Mouse (Mus musculus) kidney, adult 9 months (tissue): ENCODE data around the gene Nid2.

Experiments used
- DNase-seq: peaks from one replicate; pipeline ENCODE4 v3.0.0; 2022

Gene Nid2

DNA sequence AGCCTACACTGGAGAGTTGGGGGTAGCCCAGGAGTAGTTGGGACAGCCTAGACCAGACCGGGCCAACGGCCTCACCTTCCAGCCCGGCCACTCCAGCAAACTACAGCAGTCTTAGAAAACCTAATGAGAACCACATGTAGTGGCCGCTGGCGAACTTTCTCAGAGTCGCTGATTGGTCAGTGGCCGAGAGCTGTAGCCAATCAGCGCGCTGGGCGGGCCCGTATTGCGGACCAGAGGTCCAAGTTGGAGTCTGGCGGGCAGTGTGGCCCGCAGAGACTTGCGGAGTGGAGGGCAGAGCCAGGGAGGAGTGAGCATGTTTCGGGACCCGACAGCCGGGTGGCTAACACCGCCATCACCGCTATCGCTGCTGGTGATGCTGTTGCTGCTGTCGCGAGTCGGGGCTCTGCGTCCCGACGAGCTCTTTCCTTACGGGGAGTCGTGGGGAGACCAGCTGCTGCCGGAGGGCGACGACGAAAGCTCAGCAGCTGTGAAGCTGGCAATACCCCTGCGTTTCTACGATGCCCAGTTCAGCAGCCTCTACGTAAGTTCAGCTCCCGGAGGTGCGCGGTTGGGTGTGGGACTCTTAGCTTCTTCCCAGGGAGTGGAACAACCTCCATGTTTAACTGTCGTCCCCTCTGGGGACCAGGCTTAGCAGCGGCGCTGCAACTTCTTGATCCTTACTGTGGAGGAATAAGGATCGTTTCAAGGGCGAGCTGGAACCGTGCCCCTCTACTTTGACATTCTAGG lies at the start of gene Nid2:
Nid2 (plus strand) TSS at position 241 of the 747 bp plus-strand sequence.
- peak; percentile 91 for DNase-seq

DNA sequence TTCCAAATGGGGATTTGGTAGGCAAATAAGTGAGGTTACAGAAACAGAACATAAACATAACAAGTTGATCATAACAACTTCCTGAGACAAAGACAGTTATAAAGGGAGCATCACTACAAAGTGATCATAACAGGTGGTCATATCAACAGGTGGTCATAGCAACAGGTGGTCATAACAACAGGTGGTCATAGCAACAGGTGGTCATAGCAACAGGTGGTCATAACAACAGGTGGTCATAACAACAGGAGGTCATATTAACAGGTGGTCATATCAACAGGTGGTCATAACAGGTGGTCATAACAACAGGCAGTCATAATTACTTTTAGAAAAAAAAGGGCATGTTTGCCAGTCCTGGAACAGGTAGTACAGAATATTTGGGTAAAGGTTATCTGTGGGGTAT lies 49.5 kb upstream of the Nid2 start:
- DNase-seq = no peak

DNA sequence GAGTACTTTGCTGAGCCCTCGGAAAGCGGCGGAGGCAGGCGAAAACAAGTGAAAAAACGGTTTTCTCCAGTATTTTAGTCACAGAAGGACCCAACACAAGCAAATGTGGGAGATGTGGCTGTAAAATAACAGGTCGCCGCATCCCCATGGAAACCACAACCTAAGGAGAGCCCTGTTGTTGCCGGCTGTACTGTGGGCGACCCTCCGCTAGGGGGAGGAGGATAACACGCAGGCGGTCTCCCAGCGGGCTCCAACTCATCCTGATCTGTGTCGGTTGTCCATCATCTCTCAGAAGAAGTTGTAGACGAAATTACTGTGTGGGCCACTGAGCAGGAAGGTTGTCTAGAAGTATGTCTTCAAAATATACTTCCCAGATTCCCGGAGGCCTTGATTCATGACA lies 45.4 kb upstream of the Nid2 start:
- DNase-seq = peak; percentile 73

DNA sequence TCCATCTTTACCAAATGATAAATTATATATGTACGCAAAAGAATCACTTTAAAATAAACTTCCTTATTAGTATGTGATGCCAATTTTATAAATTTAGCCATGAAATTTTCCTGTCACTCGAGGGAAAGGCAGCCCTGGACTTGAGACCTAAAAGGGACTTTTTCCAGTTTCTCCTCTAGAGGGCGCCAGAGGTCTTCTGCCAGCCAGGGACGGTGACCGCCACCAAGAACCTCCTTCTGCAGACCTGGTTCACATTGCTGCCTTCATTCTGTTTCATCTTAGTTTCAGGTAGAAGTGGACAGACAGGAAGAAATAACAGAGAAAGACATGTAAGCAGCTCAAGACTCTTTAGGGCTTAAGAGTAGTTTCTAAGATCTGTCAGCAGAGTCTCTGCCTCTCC lies 44.6 kb upstream of the Nid2 start:
- DNase-seq = peak; percentile 79

DNA sequence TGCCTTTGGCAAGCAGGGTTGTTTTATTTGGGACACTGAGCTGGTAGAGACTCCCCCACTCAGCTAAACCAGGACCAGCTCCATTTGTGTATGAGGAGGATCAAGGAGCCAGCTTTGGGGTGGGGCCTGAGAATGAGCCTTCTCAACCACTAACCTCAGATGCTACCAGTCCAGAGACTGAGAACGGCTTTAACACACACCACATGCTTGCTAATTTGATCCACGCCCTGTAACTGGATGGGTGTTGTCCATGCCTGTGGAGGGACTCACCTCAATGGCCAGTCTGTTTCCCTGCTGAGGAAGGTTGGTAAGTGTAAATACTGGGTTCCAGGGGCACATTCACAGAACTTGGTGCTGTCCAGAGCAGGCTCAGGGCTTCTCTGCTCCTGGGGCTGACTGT lies 44.1 kb upstream of the Nid2 start:
- no peak for DNase-seq

DNA sequence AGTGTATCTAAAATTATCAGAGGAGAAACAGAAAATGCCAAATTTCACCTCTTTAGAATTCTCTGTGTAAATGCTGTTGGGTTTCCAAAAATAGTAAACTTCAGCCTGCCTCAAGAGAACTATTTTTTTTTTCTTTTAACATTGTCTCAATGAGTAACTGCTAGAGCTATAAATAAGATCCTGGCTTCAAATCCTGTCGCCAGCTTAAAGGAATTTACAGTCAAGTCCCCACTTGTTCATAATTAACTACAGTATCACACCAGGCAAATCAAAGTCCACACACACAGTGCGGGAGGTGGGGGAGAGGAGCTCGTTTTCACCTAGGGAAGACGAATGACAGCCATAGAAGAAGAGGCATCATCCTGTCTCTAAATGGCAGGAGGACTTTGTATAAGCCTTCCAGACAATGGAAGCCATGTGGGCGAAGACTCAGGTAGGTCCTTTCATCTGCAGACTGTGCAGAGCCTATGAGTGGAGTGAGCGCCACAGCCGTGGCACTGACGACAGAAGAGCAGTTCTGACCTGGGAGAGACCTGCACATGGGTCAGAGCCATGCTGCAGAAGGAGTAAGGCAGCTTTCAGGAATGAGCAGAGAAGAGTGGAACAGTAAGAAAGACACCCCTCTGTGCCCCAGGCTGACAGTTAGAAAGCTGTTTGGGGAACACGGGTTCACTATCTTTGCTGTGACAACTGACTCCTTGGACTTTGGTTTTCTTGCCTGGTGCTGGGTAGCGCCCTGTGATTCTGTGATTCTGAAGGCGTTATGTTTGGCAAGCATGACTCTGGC lies 43.2 kb upstream of the Nid2 start:
- DNase-seq = peak; percentile 70

DNA sequence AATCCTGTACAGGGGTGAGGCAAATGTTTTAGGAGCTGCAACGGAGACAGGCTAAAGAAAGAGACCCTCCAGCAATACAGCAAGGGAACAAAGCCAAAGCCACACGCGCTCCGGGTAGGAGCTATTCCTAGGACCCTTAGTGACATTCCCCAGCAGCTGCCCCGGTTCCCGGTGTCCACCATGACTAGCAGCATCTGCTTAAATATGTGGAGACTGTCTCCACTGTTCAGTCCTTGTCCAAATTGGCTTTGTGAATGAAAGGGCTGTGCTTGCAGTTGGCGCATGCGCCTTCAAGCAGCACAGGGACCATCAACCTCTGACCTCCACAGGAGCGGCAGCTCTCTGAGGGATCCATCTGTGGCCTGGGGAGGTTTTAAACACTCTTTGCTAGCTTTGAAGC lies 41.9 kb upstream of the Nid2 start:
- no peak for DNase-seq

DNA sequence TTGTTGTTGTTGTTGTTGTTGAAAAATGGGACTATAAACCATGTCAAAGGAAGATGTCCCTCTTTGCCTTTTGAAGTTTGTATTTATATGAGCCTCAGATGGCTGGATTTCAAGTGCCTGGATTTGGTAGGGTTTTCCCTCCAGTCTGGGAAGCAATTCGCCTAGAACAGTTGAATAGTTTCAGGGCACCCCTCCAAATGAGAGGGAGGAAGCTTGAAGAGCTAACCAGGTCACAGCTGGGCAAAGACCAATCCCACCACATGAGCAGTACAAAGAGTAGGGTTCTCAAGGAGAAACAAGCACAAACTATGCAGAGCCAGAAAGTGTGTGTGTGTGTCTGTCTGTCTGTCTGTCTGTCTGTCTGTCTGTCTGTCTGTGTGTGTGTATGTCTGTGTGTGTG lies 39.3 kb upstream of the Nid2 start:
- DNase-seq = peak; percentile 63

DNA sequence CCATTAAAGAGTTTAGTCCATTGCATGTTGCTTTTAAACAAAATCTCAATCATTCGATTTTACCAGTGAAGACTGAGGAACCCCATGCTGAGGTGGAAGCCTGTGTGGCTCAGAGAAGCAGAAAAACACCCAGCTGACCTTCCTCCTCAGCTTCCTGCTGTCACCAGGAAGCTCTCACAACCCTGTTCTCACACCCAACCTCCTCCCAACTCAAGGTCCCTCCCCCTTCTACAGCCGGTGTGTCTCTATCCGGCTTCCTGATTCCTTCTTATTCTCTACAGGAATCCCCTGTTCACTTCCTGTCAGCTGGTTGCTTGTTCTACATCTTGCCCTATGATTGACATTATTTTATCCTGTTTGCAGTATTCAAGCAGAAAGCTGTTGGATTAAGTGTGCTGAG lies 38.0 kb upstream of the Nid2 start:
- no peak for DNase-seq

DNA sequence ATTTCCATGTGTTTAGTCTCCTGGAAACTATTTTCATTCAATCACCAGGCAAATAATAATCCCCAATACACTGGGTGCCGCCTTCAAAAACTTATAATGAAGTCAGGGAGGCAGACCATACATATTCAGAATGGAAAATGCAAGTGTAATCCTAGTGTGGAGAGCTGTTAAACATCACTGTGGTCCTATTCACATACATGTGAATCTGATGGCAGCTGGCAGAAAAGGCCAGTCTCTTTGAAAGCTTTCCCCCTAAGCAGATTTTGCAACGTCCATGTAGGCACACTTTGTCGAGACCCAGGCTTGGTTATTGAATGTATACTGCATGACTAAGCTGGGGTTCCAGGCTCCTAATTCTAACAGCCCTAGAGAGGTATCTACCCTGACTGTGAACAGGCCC lies 32.0 kb upstream of the Nid2 start:
- no peak for DNase-seq

DNA sequence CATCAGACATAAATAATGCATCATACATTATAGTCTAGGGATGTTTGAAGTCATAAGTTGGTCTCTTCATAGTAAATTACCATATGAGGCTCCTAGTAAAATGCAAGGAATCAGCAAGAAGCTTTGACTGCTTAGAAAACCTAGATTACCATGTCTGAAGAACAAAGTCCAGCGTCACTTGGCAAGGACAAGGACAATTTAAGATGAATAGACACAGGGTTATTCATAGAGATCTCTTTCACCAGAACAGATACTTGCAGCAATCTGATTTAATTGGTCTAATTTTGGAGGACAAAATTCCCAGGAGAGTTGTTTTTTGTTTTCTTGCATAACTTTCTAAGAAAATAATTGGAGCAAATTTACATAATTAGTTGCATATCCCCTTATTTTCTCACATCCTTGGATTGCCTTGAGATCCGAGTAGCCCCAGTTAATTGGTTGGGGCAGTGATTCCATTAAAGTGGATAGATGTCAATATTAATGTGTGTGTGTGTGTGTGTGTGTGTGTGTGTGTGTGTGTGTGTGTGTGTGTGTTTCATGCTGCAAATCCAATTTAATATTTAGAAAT lies 30.9 kb upstream of the Nid2 start:
- no peak for DNase-seq

DNA sequence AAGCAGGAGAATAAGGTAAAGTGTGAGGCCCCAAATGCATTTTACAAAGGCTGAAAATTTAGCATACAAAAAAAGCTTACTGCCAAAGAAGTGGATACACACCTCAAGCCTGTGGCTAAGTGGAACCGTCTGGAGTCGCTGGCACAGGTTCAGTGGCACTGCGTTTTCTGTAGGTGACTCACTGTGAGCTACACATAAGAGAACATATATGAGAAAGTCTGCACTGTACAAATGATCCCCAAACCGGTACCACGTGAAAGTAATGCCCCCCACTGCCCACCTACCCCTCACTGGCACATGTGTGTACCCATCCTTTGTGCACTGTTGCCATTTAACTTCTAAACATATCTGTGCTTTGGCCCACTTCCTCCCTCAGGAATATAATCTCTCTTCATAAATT lies 22.8 kb upstream of the Nid2 start:
- DNase-seq = no peak

DNA sequence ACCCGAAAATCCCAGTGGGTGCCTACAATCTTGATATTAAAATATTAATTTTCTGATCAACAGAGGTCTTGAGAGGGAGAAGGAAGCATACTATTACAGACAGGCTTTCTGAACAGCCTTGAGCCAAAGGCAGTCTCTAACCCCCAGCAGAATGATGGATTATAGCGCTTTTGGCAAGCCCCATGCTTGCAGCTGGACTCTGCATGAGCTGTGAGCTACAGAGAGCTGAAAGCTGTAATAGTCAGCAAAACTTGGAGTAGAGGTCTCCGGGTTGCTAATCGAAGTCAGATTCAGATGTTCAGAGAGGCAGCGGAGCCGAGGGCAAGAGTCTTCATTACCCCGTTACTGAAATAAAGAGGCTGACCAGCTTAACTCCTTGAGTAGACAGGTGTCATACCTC lies 22.3 kb upstream of the Nid2 start:
- DNase-seq = peak; percentile 33

DNA sequence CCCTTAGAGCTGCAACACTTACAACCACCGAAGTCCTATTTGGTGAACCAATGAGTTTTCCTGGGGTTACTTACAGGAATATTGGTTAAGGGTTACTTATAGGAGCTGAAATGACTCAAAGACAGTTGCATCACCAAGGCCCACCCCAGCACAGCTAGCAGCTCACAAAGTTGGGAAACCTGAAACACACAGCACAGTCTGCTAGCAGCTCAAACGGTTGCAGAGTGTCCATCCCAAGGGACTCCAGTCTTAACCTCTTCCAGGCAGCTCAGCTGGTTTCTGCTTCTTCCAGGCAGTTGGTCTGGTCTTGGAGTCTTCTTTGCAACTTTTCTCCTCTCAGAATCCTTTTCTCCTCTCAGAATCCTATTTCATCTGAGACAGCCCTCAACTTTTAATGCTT lies 19.0 kb upstream of the Nid2 start:
- no peak for DNase-seq

DNA sequence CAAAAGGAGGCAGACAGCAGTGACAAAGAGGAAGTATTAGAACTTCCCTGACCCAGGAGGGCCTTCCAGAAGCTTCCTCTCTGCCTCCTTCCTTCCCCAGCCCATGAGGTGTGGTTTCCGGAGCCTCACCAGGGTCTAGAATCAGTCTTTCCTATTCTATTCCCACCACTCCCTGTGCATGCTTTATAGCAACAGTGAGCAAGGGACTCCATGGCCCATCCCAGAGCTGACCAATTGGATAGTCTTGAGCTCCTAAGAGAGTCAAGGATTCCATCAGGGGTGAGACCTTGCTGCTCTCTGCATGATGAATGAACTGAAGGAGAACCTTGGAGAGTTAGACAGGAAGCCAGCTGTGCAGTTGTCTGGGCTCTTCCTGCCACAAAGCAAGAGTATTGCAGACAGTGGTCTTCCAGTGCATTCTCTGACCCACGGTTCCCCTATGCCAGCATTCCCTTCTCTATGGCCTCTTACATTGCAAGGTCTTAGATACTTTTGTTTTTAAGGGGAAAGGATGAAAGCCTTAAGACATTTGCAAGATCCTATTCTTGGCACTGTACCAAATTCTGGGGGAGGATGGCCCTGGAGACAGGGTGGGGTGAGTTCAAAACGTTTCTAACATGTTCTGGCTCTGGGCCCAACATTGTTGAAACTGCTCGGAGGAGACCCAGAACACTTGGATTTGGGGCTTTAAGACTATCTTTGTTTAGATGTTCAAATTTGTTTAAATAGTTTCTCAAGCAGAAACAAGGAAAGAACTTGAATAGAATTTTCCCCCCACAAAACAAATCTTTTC lies 17.4 kb upstream of the Nid2 start:
- DNase-seq = peak; percentile 44

DNA sequence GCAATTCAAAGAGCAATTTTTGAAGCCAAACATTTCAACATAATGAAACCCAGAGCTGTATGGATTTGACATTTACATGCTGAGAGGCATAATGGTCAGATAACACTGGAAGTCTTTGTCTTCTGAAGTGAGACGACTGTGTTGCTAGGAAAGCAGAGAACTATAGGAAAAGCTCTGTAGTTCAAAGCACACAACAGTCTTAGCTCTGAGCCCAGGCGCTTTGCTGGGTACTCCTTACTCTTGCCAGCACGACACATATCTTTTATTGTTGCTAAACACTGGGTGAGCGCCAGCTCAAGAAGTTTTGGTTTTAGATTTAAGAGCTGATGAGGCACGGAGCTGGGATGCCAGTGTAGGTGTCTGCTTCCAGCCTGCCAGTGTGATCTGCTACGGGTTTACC lies 15.8 kb upstream of the Nid2 start:
- DNase-seq = no peak

DNA sequence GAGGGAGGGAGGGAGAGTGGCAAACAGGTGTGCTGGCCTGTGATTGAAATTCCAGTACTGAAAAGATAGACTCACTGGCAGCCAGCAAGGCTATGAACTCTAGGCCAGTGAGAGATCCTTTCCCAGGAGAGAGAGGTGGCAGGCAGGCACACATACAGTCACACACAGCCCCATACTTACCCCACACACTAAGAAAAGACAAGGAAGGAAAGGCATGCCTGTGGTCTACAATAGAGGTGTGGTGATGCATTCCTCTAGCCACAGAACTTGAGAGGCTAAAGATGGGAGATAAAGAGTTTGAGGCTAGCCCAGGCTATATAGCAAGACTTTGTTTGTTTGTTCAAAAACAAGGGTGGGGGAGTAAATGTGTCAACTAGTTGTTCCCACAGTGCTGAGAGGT lies 13.5 kb upstream of the Nid2 start:
- no peak for DNase-seq

DNA sequence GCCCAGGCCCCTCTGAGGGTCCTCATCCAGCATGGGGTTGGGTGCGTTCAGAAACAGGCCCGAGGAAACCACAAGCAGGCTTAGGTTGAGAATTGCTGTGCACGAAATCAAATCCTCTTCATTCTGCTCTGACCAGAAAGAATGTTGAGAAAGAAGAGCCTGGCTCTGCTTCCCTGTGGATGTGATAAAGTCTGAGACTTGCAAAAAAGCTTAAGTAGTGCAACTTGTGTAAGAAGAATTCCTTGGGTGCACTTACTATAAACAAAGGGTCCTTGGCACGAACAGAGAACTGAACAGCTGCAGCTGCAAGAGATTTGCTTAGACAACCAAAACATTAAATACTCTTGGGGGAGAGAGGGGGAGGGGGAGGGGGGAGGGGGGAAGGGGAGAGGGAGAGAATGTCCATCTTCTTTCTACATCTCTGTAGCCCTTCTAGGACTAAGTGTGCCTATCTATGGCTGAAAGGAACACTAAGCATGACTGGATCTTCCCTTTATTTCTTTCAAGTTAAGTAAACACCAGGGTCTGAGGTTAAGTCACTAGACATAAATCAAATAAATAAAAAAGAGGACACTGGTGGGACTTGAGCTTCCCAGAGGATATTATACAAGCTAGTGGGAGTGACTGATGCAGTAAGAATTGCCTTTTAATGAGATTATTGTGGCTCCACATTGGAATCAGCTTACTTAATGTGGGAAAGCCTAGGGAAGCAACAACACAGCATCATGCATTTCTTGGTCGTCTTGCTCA lies 12.8 kb upstream of the Nid2 start:
- DNase-seq = peak; percentile 28

DNA sequence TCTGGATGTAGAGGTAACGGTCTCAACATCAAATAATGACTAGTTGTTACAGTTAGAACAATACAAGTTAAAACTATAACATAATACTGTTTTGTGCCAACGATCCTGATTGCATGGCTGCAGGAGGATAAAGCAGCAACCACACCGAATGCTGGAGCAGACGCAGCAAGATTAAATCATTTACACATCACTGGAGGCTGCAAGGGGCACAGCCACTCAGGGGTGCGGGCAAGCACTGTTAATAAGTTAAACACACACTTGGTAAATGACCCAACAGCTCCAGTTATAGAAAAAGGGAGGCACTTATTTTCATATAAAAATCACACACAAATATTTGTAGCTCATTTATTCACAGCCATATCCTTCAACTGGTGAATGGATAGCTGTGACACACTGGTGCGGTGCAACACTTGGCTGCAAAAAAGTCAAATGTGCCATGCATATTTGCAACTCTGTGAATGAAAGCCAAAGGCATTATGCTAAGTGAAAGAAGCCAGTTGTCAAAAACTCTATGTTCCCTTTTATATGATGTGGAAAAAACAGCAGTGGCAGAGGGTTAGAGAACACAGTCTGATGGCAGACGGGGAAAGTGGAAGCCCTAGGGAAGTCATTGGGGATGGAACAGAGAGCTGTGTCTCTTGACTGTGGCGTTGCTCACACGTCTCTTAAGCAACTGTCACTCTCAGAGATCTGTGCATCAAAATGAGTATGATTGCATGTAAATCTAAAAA lies 11.5 kb upstream of the Nid2 start:
- DNase-seq = peak; percentile 54

DNA sequence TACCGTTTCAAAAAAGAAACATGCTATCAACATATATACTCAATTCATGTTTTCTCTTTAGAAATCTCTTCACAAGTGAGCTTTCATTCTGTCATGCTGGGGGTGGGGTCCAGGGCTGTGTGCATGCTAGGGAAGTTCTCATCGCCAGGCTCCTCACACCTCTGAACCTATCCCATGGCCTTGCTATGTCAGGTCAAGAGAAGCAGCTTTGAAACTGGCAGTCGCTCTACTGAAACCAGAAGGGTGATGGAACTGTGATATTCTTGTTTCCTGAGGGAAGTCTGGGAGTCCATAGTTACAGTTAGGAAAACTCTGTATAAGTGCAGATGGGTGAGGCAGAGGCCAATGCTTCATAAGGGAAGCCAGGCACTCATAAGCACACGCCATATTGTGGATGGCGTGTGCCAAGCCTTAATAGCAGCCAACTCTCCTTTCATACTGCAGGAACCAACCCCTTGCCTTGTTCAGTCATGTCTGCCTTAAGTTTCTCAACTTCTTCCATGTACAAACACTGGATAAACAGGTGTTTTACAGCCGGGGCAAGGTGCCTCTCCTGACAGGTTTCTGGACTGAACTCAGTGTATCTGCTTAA lies 10.8 kb upstream of the Nid2 start:
- DNase-seq = no peak

DNA sequence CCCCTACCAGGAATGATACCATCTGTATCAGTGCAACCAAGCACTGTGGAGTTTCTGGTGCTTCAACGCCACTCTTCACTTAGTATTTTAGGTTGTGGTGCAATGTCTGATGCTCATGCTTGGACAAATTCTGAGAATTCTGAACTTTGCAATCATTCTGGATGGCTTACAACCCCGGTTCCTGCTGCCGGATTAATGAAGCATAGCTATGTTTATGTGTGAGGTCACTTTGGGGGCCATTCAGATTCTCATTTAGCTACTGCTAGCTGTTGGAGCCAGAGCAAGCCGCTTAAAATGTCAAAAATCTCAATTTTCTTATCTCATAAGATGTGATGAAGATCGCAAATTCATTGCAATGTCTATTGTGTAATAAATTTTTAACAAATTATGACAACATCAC lies 6.2 kb upstream of the Nid2 start:
- DNase-seq = peak; percentile 43

DNA sequence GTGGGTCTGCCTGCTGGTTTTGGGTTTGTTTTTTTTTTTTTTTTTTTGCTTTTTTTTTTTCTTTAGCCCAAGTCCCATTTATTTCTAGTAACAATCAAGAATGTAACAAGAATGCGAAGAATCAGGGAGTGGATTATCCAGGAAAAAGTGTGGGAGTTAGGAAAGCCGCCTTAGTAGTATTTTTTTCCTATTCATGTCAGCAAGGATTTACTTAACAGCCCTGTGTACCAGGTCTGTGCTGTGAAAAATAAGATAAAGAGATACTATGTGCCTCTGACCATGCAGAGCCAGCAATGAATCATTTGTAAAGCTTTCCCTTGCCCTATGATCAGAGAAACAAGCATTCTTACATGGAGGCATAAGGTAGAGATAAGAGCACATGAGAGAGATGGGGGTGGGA lies 4.8 kb upstream of the Nid2 start:
- DNase-seq = no peak
